Mouse (Mus musculus): ENCODE data around the gene Ift172. TPM values are rescaled to one million over a fixed set of nuclear protein-coding genes. Genes with fewer than 3 reads are reported as not detected.

Gene Ift172
- total and polyA plus RNA-seq, 3 experiments = 15.3 to 21.8 TPM; not detected in 1

DNA sequence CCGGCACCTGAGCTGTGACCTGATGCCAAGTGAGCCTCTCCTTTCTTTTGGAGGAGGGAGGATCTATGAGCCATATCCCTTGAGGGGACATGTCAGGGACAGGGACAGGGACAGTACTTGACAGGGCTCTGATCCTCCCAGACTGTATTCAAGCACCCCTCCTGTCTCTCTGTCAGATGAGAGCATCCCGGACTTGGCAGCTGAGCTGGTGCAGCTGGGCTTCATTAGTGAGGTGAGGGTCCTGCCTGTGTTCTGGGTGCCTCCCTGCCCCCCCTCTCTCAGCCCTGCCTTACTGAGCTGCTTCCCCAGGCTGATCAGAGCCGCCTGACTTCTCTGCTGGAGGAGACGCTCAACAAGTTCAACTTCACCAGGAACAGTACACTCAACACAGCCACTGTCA lies 40.2 kb downstream of the Ift172 start:
- Histone ChIP-seq H3K27me3 (ENCODE audit: control insufficient read depth in 1 of 2, insufficient read depth in 2 of 2, low read length in 2 of 2) (no peaks in the 10 kb centered on the region), H3K9ac (ENCODE audit: control insufficient read depth, low read depth, low read length, poor library complexity, severe bottlenecking) (no peak overlapping the region), H3K36me3 (ENCODE audit: control insufficient read depth in 1 of 2, insufficient read depth in 2 of 2, low read length in 2 of 2) (peaks cover 0 to 19% of the 10 kb centered on the region in 2 experiments; a peak in 2 of 4 replicates), H3K4me1 (ENCODE audit: control insufficient read depth in 1 of 2, insufficient read depth in 2 of 2, low read length in 2 of 2) (no peaks in the 10 kb centered on the region), H3K9me3 (replicated peaks; ENCODE audit: insufficient read depth, low read length) (no peaks in the 10 kb centered on the region), H3K4me3 (ENCODE audit: control insufficient read depth in 1 of 2, insufficient read depth in 1 of 2, low read depth in 2 of 2, low read length in 2 of 2) (no peak overlapping the region), H3K27ac (ENCODE audit: control insufficient read depth, low read depth, low read length) (no peak overlapping the region), H3K79me2 (ENCODE audit: control insufficient read depth, insufficient read depth, low read length, poor library complexity) (no peaks in the 10 kb centered on the region)
- DNase-seq (ENCODE audit: low read depth, low spot score) = no peak
- TF ChIP-seq CHD1 (IDR thresholded peaks at IDR 0.05; ENCODE audit: low read depth, low read length) (no peak), POLR2A (IDR thresholded peaks at IDR 0.05; ENCODE audit: control insufficient read depth in 1 of 2, insufficient read depth in 1 of 2, low read depth in 1 of 2, low read length in 2 of 2, poor library complexity in 1 of 2) (no peak), ZNF384 (IDR thresholded peaks at IDR 0.05; ENCODE audit: low read depth, low read length) (no peak), E2F4 (IDR thresholded peaks at IDR 0.05; ENCODE audit: borderline replicate concordance, low read depth, low read length) (no peak), SMC3 (IDR thresholded peaks at IDR 0.05; ENCODE audit: low read depth, low read length) (no peak), TCF12 (IDR thresholded peaks at IDR 0.05; ENCODE audit: low read depth, low read length) (no peak), ZMIZ1 (IDR thresholded peaks at IDR 0.05; ENCODE audit: low read depth, low read length) (no peak), MAFK (IDR thresholded peaks at IDR 0.05; ENCODE audit: borderline replicate concordance, low read depth, low read length) (no peak), RAD21 (IDR thresholded peaks at IDR 0.05; ENCODE audit: low read depth, low read length) (no peak), NRF1 (IDR thresholded peaks at IDR 0.05; ENCODE audit: insufficient read depth, low read depth, low read length, poor library complexity, severe bottlenecking) (no peak), JUND (IDR thresholded peaks at IDR 0.05; ENCODE audit: low read depth, low read length) (no peak), USF2 (IDR thresholded peaks at IDR 0.05; ENCODE audit: borderline replicate concordance in 1 of 2, insufficient read depth in 1 of 2, low read depth in 1 of 2, low read length in 2 of 2) (no peak), TAL1 (IDR thresholded peaks at IDR 0.05; ENCODE audit: low read length) (no peak), HCFC1 (IDR thresholded peaks at IDR 0.05; ENCODE audit: low read depth, low read length) (no peak), POLR2AphosphoS5 (IDR thresholded peaks at IDR 0.05; ENCODE audit: borderline replicate concordance, low read depth, low read length) (no peak), ZKSCAN1 (IDR thresholded peaks at IDR 0.05; ENCODE audit: low read depth, low read length) (no peak), POLR2AphosphoS2 (IDR thresholded peaks at IDR 0.05; ENCODE audit: low read length) (no peak)

- Histone ChIP-seq H3K79me2 (ENCODE audit: control insufficient read depth, insufficient read depth, low read length, poor library complexity) (peaks cover 17% of the 10 kb centered on the region), H3K27me3 (ENCODE audit: control insufficient read depth in 1 of 2, insufficient read depth in 2 of 2, low read length in 2 of 2) (no peaks in the 10 kb centered on the region), H3K4me1 (ENCODE audit: control insufficient read depth in 1 of 2, insufficient read depth in 2 of 2, low read length in 2 of 2) (peaks cover 0 to 2% of the 10 kb centered on the region in 2 experiments; a peak in 2 of 4 replicates), H3K9me3 (replicated peaks; ENCODE audit: insufficient read depth, low read length) (no peaks in the 10 kb centered on the region), H3K27ac (ENCODE audit: control insufficient read depth, low read depth, low read length) (no peak overlapping the region), H3K9ac (ENCODE audit: control insufficient read depth, low read depth, low read length, poor library complexity, severe bottlenecking) (peak overlapping the region; percentile 85), H3K36me3 (ENCODE audit: control insufficient read depth in 1 of 2, insufficient read depth in 2 of 2, low read length in 2 of 2) (peaks cover 7% of the 10 kb centered on the region in 2 experiments), H3K4me3 (ENCODE audit: control insufficient read depth in 1 of 2, insufficient read depth in 1 of 2, low read depth in 2 of 2, low read length in 2 of 2) (peak overlapping the region; percentile 79 to 100)
- TF ChIP-seq ZKSCAN1 (IDR thresholded peaks at IDR 0.05; ENCODE audit: low read depth, low read length) = no peak
- TF ChIP-seq UBTF (IDR thresholded peaks at IDR 0.05; ENCODE audit: borderline replicate concordance, insufficient read depth, low read depth, low read length) = no peak
- peak; percentile 68; the same call in 1 of the 2 replicates for TF ChIP-seq ZNF384 (IDR thresholded peaks at IDR 0.05; ENCODE audit: low read depth, low read length)
- peak; percentile 59 for DNase-seq (ENCODE audit: low read depth, low spot score)
Observed at GRCm38 (mm10) chr5:31242191-31242590, 48.7 kb downstream of the Ift172 start.
